Mouse (Mus musculus) T-helper 17 cell (primary cell): ENCODE measurements around the gene Cntn5.
"Not testable (repeated sequence)": the region's sequence is repeated elsewhere in the genome, so short reads cannot be mapped to it uniquely, and the experiment has no call there.

Experiments
- in situ Hi-C, 2 experiments: fragments of 300-600 bp; cut with MboI, MseI; formaldehyde crosslinking; loops; 1 replicate in 1 of 2; 2 replicates in 1 of 2; pipeline ENCODE4 v1.15.1; 2025; ENCODE audit warnings: high pct_unique_total_duplicates in 2 of 2

The Cntn5 gene

DNA sequence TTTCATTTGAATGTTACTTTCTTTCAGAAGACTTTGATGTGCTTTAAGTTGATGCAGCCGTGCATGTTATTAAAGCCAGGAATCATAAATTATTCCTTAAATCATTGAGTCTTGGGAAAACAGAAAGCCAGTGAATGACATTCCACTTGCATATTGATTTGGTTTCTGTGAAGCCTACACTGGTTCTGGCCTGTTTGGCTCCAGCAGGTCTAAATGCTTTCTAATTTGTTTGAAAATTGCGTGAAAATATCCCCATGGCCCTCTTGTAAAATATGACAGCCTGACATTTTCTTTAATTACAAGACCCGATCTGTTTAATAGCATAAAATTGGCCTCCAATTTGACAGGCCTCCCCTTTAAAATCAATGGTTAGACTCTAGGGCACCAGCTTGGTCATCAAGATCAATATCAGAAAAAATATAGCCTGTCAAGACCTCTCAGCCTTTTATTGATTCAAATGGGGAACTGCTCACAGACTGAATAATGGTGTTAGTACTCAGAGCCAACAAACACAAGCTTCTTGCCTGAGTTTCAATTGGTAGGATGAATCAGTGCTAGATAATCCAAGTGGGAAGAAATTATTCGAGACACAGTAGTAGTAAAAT lies 247.3 kb downstream of the Cntn5 start:
- in situ Hi-C loops: no loop called here

DNA sequence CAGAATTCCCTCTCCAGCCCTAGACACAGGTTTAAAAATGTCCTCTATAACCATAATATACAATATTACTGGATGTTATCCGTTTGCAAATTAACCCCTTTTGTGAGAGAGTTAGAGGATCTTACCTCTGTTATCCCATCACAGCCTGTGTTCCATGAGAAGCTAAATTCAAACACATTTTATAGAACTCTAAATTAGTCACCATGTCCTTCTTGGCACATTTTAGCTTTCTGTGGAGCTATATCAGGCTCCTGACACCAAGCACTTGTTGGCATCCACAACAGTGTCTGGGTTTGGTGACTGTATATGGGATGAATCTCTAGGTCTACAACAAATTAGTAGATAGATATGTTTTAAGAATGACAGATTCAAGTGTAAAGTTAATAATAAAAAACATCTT lies 253.9 kb downstream of the Cntn5 start:
- in situ Hi-C loops: no loop called here

DNA sequence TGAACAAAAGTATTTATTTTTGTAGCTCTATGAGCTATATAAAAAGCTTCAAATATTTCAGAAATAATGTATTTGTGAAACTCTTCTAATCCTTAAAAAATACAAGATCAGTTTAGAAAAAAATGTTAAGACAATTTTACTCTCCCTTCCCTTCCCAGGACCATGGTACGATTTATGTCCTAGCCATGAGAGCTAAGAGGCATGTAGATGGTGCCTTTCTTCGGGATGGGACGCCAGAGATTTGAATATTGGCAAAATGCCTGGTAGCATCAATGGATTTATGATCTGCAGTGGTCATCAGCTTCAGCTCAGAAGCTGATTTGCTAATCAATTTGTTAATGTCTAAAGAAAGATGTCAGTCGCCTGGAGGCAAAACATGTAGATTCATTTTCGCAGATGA lies 258.6 kb downstream of the Cntn5 start:
- in situ Hi-C loops: no loop called here

DNA sequence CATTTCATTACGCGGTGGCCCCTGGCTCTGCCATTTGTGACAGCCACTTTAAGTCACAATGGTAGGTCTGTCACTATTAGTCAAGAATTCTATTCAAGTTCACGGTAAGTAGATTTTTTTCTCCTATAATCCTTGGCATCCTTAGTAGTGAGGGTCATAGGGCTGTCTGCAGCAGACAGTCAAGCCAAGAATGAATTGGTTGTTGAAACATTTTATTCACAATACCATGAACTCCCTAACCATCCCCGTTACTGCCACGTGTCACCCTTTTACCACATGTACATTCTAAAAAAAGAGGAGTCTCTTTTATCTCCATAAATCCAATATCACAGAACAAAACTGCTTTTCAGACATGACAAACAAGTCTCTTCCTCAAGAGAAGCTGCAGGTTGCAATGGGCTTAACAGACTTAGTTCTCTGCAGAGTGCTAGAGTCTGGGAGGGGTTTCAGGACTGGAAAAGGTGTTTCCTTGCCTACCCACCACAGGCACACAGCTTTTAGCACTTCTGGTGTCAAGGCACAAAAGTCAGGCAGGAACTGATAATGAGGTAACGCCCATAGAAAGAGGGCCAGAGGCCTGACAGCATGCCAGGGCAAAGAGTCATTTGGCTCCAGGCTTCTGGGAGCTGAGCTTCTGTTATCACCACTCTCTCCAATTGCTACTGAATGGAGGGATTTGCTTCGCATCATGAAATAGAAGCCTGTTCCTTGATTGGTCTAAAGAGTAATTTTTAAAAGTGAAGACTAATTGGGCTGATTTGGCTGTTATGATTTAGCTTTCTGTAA lies 259.3 kb downstream of the Cntn5 start:
- in situ Hi-C loops: no loop called here

DNA sequence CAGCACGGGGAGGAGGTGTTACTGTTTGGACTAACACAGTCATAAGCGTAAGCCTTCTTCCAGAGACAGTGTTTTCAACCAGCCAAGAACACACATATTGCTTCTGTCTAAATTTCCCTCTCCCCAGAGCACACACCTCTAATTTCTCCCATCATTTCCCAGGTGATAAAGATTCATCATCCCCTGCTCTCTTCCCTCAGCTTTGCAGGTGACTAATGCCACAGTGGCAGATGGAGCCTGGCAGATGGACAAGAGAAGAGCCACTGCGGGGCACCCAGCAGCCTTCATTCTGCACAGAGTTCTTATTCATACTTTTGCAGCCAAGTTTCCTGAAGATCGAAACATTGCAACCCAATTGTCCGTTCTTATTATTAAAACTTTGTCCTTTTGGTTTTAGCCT lies 286.5 kb downstream of the Cntn5 start:
- in situ Hi-C loops: no loop called here

DNA sequence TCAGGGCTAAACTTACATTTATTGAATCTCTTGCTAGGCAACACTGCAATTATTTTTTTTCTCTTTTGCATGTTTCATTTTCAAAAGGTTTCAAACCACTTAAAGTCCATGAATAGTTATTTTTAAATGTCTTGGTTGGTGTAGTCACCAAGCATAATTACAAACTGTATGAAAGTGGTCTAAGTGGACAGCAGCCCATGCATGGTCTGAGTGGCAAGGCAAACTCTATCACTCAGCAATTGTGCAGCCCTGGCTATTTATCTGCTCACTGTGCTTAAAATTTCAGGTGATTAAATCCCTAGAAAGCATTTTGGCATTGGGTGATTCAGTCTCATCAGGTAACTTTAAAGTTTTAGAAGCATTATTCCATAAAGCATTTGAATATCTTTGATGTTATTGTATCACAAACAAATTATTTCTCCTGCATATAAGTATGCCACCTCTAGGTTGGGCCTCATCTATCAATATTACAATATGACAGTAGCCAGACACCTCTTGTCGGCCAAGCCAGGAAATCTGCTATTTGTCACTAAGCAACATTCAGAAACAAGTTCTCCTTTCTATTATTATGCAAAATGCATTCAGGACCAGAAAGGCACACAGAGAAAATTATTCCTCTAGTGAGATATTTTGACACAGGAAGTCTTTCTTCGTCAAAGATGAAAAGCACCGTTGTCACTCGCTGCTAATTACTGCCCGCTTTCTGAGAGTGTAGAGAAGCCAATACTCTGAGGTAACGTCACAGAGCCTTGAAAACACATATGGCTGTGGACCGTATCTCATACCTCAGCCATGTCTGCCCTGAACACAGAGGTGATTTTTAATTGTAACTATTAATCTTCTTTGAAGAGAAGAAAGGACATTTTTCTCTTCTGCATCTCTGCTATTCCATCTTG lies 329.0 kb downstream of the Cntn5 start:
- in situ Hi-C loops: no loop called here

DNA sequence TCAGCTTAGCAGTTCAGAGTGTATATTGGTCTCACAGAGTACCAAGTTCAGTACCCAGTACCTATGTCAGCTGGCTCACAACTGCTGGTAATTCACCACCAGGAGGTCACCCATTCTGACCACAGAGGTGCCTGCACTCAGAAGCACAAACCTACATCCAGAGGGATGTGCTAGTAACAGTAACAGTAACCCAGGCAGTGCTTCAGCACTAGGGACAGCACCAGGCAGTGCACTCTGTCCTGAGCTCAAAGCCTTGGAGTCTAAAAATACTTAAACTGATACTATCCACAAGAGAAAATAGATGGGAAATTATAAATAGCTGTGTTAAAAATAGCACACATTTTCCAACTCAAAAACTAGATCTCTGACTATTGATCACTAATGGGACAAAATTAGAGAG lies 334.7 kb downstream of the Cntn5 start:
- in situ Hi-C loops: loop anchor here in 1 of 2 experiments (10.0 kb wide), 1 partner anchor 1965 kb away; no protein-coding TSS in a partner anchor

DNA sequence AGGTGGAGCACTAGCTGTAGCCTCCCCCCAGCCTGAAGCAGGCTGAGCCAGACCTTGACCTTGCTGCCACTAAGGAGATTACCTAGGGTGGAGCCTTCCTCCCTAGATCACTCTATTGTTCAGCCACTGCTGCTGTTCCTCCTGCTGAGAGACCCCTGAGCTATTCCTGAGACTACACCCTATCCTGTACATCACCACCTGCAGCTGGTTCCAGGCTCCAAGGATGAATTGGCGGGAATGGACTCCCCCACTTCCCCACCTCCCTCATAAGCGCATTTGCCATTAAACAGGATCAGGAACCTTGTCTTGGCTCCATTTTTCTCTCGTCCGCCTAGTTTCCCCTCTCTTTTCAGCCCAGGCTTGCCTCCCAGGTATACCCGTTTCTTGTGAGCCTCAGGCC lies 363.7 kb downstream of the Cntn5 start:
- in situ Hi-C loops: not testable (repeated sequence)

DNA sequence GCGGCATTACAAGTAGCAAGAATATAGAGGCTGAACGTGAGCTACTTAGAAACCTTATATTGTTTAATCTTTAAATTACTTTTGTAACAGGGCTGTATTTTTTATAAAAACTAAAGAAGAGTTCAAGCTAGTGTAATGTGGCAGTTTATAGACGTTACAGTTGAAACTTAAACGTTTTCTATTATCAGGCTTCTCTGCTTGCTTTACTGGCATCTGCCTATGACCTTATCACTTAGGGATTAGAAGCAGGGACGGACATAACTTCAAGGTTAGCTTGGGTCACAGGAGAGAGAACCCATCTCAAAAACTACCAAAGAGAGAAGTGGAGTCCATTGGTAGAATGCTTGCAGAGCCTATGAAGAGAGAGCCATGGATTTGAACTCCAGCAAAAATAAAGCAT lies 372.3 kb downstream of the Cntn5 start:
- in situ Hi-C loops: no loop called here

DNA sequence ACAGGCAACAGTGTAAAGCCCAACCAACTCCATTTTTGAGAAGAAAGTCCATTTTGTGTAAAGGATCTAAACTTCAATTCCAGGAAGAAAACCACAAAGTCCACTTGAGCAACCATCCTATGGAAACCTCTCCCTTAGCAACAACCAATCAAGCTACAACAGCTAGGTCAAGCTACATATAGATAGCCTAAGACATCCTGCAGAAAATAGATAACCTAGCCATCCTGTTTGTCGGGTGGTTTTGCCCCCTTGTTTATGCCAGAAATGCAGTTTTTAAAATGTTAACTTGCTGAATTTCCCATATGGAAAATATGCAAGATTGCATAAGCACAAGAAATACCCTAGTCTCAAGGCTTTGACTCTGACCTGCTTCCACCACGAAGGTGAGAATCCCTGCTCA lies 373.5 kb downstream of the Cntn5 start:
- in situ Hi-C loops: no loop called here

DNA sequence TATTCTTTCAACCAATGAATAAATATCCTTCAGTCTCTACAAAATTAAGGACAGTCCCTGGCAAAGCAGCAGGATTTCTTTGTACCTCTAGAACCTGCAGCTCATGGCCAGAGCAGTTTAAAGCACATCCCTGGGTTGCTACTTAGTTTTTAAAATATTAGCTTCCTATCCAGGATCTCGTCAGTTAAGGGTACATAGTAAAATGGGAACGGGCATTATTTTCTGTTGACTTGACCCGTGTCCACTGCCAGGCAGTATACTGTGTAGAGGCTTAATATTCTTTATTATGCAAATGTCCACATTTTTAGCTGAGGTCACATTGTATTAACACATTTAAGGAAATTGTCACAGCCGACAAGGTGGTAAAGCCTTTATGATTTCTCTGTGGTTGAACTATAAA lies 375.0 kb downstream of the Cntn5 start:
- in situ Hi-C loops: loop anchor here in 1 of 2 experiments (10.0 kb wide), 1 partner anchor 1275 kb away; no protein-coding TSS in a partner anchor

DNA sequence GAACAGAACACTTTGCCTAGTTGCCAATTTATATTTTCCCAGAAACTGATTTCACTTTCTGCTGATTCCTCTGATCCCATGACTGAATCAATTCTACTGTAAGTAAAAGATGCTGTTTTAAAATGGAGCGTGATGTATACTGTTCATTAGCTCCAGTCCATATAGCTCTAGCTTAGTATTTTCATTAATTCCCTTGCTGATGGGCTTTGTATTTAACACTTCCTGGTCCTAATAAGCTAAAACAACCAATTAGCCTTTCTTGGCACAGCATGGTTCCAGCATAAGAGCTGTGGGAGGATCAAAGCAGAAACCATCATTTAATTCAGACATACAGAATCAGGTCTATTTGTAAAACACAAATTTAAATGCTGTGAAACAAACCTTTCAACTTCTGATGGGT lies 375.5 kb downstream of the Cntn5 start:
- in situ Hi-C loops: loop anchor here in 1 of 2 experiments (10.0 kb wide), 1 partner anchor 1276 kb away; no protein-coding TSS in a partner anchor

DNA sequence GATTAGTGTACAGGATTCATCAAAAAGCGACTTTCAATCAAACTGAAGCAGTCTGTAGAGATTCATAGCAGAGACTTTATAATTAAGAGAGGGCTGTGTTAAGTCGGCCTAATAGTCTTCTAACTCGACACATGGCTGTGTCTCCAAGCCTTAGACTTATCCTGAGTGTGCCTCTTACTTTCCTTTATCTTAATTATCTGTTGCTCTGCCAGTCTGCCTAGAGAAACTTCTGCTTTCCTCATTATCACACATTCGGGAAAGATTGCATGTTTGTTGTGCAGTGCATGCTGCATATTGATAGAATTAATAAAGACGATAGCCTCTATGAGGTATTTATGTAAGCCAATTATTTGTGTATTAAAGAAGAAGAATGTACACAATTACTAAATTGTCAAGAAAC lies 375.9 kb downstream of the Cntn5 start:
- in situ Hi-C loops: loop anchor here in 1 of 2 experiments (10.0 kb wide), 1 partner anchor 1276 kb away; no protein-coding TSS in a partner anchor

DNA sequence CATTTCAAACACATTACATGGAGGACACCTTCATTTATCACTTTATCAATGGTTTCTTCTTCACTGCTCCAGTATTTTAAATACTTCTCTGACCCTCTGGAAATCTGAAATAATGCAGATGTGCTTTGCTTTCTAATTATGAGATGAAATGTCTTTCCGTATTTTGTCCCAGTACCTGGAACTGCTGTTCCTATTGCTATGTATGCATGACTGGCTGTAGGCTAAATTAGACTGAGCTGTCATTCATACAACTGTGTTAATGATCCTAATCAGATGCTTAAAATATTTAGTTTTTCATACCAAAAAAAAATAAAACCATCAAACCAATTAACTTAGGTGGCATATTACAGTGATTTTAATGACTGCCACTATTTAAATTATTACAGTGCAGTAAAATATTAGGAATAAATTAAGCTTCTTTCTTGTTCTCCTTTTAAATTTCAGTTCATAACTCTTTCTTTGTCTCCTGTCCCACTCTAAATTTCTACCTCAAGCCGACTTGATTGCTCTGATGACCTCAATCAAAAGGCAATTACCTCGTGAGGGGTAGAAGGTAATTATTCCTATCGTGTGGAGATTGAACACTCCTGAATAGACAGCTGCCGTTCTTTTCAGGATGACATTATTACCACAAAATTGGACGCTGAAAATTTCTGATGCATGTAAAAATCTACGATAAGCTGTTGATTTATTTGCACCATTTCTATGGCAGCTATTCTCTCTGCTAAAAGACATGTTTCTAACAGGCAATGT lies 378.5 kb downstream of the Cntn5 start:
- in situ Hi-C loops: loop anchor here in 1 of 2 experiments (10.0 kb wide), 1 partner anchor 1279 kb away; no protein-coding TSS in a partner anchor

DNA sequence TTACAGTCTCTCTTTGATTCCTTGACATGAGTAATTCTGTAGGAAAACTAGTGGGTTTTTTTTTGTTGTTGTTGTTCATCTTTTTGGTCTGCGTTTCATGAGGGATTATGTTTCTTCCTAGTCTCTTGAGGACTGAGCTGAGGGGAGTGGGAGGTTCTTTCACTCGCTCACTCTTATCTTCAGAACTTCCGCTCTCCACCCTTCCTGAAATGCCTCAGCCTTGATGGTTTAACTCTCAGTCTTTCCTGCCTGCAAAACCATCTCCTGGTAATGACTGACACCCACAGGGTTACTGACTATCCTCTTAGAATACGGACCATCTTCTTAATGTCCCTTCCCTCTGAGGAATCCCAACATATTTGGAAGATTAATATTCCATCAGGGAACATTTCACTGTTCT lies 382.0 kb downstream of the Cntn5 start:
- in situ Hi-C loops: loop anchor here in 1 of 2 experiments (10.0 kb wide), 1 partner anchor 1282 kb away; no protein-coding TSS in a partner anchor

DNA sequence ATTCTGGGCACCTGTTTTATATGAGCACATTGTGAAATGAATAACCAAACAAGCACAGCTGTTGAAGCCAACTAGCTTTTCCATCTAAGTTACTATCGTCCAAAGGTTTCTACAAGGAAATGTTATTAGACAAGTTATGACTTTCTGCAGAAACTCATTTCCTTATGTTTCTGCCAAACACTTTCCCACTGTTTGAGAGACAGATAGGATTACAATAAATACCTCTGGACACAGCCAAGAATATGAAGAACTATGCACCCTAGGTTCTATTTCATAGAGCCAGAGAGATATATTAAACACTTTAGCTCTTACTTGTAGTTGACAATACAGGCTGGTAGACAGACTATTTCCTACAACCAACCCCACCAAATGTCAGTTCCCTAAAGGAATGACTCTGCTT lies 383.5 kb downstream of the Cntn5 start:
- in situ Hi-C loops: loop anchor here in 1 of 2 experiments (10.0 kb wide), 1 partner anchor 1284 kb away; no protein-coding TSS in a partner anchor

DNA sequence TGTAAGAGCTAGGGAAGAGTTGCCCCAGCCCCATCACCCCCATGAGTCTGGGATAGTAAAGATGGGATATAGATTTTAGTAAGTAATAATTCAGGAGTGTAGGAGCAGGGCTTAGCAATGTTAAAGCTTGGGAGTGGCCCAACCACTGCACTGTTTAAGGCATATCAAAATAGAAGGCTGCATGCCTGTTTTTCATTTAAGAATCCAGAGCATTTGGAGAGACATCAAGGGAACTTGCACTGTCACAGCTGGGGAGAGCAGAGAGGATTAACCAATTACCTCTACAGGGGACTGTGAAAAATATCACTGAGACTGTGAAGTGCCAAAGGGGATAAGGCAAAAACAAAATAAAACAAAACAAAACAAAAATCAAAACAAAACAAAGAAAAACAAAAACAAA lies 412.3 kb downstream of the Cntn5 start:
- in situ Hi-C loops: no loop called here

DNA sequence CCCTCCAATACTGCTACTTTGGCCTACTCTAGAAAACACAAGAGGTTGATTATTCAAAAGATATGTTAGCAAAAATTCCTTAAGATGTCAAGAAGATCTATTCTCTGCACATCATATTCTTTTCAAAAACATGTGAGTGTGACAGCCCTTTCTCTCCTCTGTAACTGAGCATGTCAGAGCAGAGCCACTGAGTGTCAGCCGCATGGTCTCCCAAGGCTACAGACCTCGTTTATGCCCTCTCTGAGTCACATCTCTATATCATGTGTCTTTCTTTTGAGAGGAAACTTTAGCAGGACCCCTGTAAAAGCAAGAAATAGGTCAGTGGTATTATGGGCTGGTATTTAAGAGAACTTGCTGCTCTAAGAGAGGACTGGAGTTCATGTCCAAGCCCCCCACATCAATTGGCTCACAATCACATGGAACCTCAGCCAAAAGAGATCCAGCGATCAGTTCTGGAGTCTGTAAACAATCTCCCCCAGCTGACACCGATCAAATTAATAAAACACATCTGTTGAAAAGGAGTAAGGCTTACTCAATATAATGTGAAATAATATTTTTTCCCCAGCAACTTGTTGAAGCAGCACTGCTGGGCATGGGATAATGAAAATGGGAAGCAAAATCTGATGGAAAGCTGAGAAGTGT lies 433.0 kb downstream of the Cntn5 start:
- in situ Hi-C loops: no loop called here

DNA sequence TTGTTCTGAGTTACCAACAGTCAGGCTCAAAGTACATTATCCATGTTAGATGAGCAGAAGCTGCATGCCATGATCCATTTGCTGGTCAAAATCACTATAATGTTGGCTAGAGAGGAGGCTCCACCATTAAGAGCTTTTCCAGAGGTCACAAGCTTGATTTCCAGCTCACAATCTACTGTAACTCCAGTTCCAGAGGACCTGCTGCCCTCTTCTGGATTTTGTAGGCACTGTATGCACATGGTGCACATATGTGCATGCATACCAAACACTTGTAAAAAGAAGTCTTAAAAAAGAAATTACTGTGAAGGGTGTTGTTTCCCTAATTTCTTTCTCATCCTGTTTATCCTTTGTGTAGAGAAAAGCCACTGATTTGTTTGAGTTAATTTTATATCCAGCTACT lies 439.8 kb downstream of the Cntn5 start:
- in situ Hi-C loops: loop anchor here in 1 of 2 experiments (10.0 kb wide), 1 partner anchor 760 kb away; no protein-coding TSS in a partner anchor

DNA sequence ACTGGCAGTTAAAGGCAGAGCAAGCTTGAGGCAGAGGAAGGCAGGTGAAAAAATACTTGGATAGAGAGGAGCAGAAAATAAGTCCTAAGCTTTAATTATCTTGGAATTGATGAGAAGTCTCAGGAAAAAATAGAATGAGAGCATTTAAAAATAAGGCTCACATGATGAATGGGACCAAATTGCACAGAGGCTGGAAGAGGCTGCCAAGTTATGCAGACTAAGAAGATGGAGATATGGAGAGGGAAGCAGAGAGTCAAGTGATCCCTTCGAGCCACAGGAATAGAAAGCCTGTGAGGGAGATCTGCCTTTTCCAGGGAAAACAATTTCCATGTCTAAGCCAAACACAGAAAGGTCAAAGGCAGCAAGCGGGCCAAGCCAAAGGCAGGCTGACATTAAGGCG lies 446.7 kb downstream of the Cntn5 start:
- in situ Hi-C loops: no loop called here
